Mouse (Mus musculus) erythroblast, embryonic 14.5 days (primary cell): ENCODE data around the gene Zbtb40.

ENCODE experiments used
- GATA1 ChIP-seq: IDR thresholded peaks from 2 replicates; pipeline ENCODE4 v1.6.1; 2012; ENCODE audit warnings: low read length, inconsistent platforms, mixed read lengths
- TAL1 ChIP-seq: IDR thresholded peaks from 3 replicates; pipeline ENCODE4 v1.6.1; 2012; ENCODE audit warnings: low read length, inconsistent platforms, mixed read lengths

DNA sequence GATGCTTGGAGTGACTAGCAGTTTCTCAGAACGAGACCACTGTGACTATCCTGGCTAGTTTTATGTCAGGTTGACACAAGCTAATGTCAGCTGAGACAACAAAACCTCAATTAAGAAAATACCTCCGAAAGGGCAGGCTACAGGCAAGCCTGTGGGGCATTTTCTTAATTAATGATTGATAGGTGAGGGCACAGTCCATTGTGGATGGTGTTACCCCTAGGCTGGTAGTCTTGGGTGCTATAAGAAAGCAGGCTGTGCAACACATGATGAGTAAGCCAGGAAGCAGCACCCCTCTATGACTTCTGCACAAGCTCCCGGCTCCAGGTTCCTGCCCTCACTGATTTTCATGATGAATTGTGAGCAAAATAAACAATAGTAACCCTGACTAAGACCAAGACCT lies 6.3 kb upstream of the Zbtb40 start:
- TF ChIP-seq GATA1 (no peak), TAL1 (no peak)
